Mouse (Mus musculus) liver, embryonic 14.5 days (tissue): ENCODE results near the gene Paqr7. TPM values are rescaled to one million over a fixed set of nuclear protein-coding genes. Genes with fewer than 3 reads are reported as not detected.

Source experiments
- ATAC-seq: fragments of 200-750 bp; cut with Nextera tagmentation; 2 replicates; pipeline ENCODE4 v1.8.0; 2017; ENCODE audit warnings: moderate number of reproducible peaks, mild to moderate bottlenecking, moderate library complexity; ENCODE audit not compliant: insufficient read depth
- DNase-seq, 3 experiments: peaks; one replicate each; pipeline ENCODE4 v3.0.0-alpha.2; 2012 to 2013; ENCODE audit warnings: low read depth in 3 of 3, low spot score in 3 of 3
- H3K27ac ChIP-seq: fragments of 300-500 bp; sonication (generic); 2 replicates; pipeline ENCODE4 v1.5.1; 2014; ENCODE audit warnings: moderate library complexity, mild to moderate bottlenecking, control low read depth, inconsistent platforms
- H3K27me3 ChIP-seq: fragments of 300-500 bp; sonication (generic); 2 replicates; pipeline ENCODE4 v1.6.1; 2014; ENCODE audit warnings: mild to moderate bottlenecking, low read length, moderate library complexity; ENCODE audit not compliant: control insufficient read depth, insufficient read depth
- H3K36me3 ChIP-seq: fragments of 300-500 bp; sonication (generic); replicated peaks from 2 replicates; pipeline ENCODE4 v1.6.1; 2014; ENCODE audit warnings: low read depth; ENCODE audit not compliant: control insufficient read depth, insufficient read depth
- H3K4me1 ChIP-seq, 2 experiments: fragments of 200-500 bp in 1 of 2; fragments of 300-500 bp in 1 of 2; sonication (generic) in 1 of 2; replicated peaks; 2 replicates each; pipeline ENCODE4 v1.6.1; 2012 to 2014; ENCODE audit warnings: antibody characterized with exemption in 1 of 2, inconsistent platforms in 1 of 2, low read length in 1 of 2; ENCODE audit not compliant: control insufficient read depth in 2 of 2, insufficient read depth in 2 of 2
- H3K4me2 ChIP-seq: fragments of 300-500 bp; sonication (generic); 2 replicates; pipeline ENCODE4 v1.6.1; 2014; ENCODE audit warnings: low read depth, mild to moderate bottlenecking, control low read depth, moderate library complexity
- H3K4me3 ChIP-seq, 2 experiments: fragments of 200-500 bp in 1 of 2; fragments of 300-500 bp in 1 of 2; sonication (generic) in 1 of 2; 2 replicates each; pipeline ENCODE4 v1.5.1; 2012 to 2014; ENCODE audit warnings: low read depth in 2 of 2, low read length in 2 of 2, mild to moderate bottlenecking in 2 of 2, control low read depth in 1 of 2, inconsistent platforms in 1 of 2, moderate library complexity in 1 of 2; ENCODE audit not compliant: insufficient read depth in 1 of 2
- H3K9ac ChIP-seq: fragments of 300-500 bp; sonication (generic); replicated peaks from 2 replicates; pipeline ENCODE4 v1.6.1; 2014; ENCODE audit warnings: mild to moderate bottlenecking, control low read depth, moderate library complexity
- H3K9me3 ChIP-seq: fragments of 300-500 bp; sonication (generic); 2 replicates; pipeline ENCODE4 v1.6.1; 2016; ENCODE audit warnings: low read length, mixed read lengths; ENCODE audit not compliant: control insufficient read depth
- CTCF ChIP-seq: IDR thresholded peaks from 2 replicates; pipeline ENCODE4 v1.5.1; 2016; ENCODE audit warnings: antibody characterized with exemption, low read depth, control low read depth
- EP300 ChIP-seq: IDR thresholded peaks from 2 replicates; pipeline ENCODE4 v1.6.1; 2016; ENCODE audit warnings: antibody characterized with exemption, low read depth
- WGBS: fragments of 180-500 bp; shearing (Covaris S2); extraction: QIAGEN DNeasy Blood & Tissue Kit; methylation state at CpG from one replicate; pipeline ENCODE4 v1.1.7; 2014; ENCODE audit not compliant: insufficient replicate concordance; 5-methylcytosine and 5-hydroxymethylcytosine counted together
- polyA plus RNA-seq, 2 experiments: library from polyadenylated mRNA; depleted of rRNA in 1 of 2; stranded (reverse) in 1 of 2; unstranded in 1 of 2; fragments of >200 nt; fragmentation: Nextera tagmentation in 1 of 2; extraction: Ambion mirVana in 1 of 2; gene quantifications; 2 replicates each; pipeline versions ENCODE4 v1.2.1 to v1.2.3; 2012 to 2014

Paqr7 gene
- polyA plus RNA-seq, 2 experiments = 1.9 to 4.1 TPM

DNA sequence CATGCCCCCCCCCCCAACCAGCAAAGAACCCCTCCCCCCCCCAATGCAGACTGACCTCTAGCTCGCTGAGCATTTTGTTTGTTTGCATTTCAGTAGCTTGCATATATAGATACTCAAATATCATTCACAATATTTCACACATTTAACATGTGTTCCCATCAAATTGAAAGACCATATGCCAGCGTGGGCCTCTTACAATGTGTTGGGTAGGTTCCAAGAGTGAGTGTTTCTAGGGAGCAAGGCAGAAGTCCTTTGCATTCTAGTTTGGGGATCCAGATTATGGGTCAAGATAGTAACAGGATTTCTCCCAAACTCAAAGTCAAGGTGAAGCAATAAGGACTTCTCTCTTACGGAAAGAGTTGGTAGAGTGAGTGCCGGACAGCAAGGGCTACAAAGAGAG is 22.0 kb downstream of the Paqr7 start:
- ATAC-seq (no peak), DNase-seq (no peak)
- Histone ChIP-seq H3K27me3 (no peaks in the 10 kb centered on the region), H3K9me3 (no peaks in the 10 kb centered on the region), H3K4me3 (no peak overlapping the region), H3K4me1 (peaks cover 27 to 36% of the 10 kb centered on the region in 2 experiments), H3K9ac (no peak overlapping the region), H3K27ac (no peak overlapping the region), H3K4me2 (no peak overlapping the region), H3K36me3 (peaks cover 42% of the 10 kb centered on the region)
- WGBS = 84% methylated on average over 4 of the region's 4 CpGs
- TF ChIP-seq CTCF (no peak), EP300 (no peak)

- H3K9me3 ChIP-seq = no peaks in the 10 kb centered on the region
- no peak for DNase-seq
- no peak overlapping the region for H3K27ac ChIP-seq
- H3K4me1 ChIP-seq = peaks cover 21 to 28% of the 10 kb centered on the region in 2 experiments
- no peak overlapping the region for H3K4me3 ChIP-seq
- peaks cover 47% of the 10 kb centered on the region for H3K36me3 ChIP-seq
- no peak for ATAC-seq
- H3K9ac ChIP-seq = no peak overlapping the region
- H3K27me3 ChIP-seq = no peaks in the 10 kb centered on the region
- no peak overlapping the region for H3K4me2 ChIP-seq
- no peak for TF ChIP-seq EP300
- no peak for TF ChIP-seq CTCF
Observed at GRCm38 (mm10) chr4:134519281-134519680, 22.8 kb downstream of the Paqr7 start.

DNA sequence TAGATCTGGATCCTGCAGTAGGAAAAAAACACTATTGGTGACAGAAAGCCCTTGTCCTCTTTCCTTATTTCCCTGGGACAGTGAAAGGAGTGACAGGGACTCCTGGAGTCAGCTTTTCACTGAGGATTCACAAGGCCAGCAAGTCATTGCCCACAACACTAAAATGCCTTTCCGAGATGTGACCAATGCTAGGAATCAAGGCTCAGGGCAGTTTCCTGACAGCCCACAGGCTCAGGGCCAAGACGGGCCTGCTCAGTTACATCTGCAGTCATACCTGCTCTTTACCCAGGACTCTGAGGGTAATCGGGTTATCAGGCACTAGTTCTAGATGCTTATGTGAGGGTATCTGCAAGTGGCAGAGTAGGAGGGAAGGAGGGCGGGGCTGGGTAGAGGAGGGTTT is 26.9 kb downstream of the Paqr7 start:
- H3K36me3 ChIP-seq = peaks cover 80% of the 10 kb centered on the region
- 73% methylated on average over 4 of the region's 4 CpGs for WGBS
- H3K4me2 ChIP-seq = no peak overlapping the region
- H3K9ac ChIP-seq = no peak overlapping the region
- ATAC-seq (no peak), DNase-seq (no peak)
- no peaks in the 10 kb centered on the region for H3K9me3 ChIP-seq
- no peak overlapping the region for H3K4me3 ChIP-seq
- H3K4me1 ChIP-seq = no peaks in the 10 kb centered on the region
- no peaks in the 10 kb centered on the region for H3K27me3 ChIP-seq
- no peak overlapping the region for H3K27ac ChIP-seq
- TF ChIP-seq EP300 (no peak), CTCF (no peak)

DNA sequence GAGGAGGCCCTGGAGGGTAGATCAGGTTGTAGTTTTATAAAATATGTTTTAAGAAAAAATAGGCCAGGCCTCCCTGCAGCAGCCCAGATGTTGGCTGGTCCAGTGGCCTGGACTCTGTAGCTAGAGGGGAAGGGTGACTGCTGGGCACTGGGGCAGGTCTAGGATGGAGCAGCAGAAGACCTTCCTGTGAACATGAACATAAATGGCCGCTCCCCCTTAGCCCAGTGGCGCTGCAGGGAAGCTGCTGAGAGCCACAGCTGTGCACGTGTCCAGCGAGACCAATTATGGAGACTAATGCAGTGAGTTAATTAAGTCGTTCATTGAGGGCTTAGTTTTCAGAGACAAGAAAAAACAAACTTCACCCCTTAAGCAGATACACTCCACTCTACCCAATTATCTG is 29.3 kb downstream of the Paqr7 start:
- Histone ChIP-seq H3K27ac (no peak overlapping the region), H3K9ac (no peak overlapping the region), H3K4me2 (no peak overlapping the region), H3K4me1 (no peaks in the 10 kb centered on the region), H3K4me3 (no peak overlapping the region), H3K27me3 (no peaks in the 10 kb centered on the region), H3K9me3 (no peaks in the 10 kb centered on the region), H3K36me3 (peaks cover 76% of the 10 kb centered on the region)
- DNase-seq (no peak), ATAC-seq (no peak)
- TF ChIP-seq CTCF = no peak
- TF ChIP-seq EP300 = no peak
- WGBS = 53% methylated on average over 5 of the region's 5 CpGs

GRCm38 (mm10) chr4:134526220-134526619 is 29.7 kb downstream of the Paqr7 start:
- Histone ChIP-seq H3K4me2 (no peak overlapping the region), H3K4me1 (no peaks in the 10 kb centered on the region), H3K9me3 (no peaks in the 10 kb centered on the region), H3K27me3 (no peaks in the 10 kb centered on the region), H3K4me3 (no peak overlapping the region), H3K9ac (no peak overlapping the region), H3K36me3 (peaks cover 72% of the 10 kb centered on the region), H3K27ac (no peak overlapping the region)
- ATAC-seq = no peak
- TF ChIP-seq EP300 = no peak
- no peak for TF ChIP-seq CTCF
- DNase-seq = no peak
- 47% methylated on average over 5 of the region's 5 CpGs for WGBS

- H3K36me3 ChIP-seq = peaks cover 14% of the 10 kb centered on the region
- WGBS = 60% methylated on average over 4 of the region's 4 CpGs
- no peaks in the 10 kb centered on the region for H3K9me3 ChIP-seq
- H3K9ac ChIP-seq = no peak overlapping the region
- H3K4me1 ChIP-seq = peaks cover 21% of the 10 kb centered on the region in 2 experiments
- no peaks in the 10 kb centered on the region for H3K27me3 ChIP-seq
- no peak overlapping the region for H3K4me3 ChIP-seq
- H3K4me2 ChIP-seq = no peak overlapping the region; the same call in 1 of the 2 replicates
- DNase-seq = no peak
- no peak for ATAC-seq
- H3K27ac ChIP-seq = no peak overlapping the region
- TF ChIP-seq CTCF = no peak
- TF ChIP-seq EP300 = no peak
Observed at GRCm38 (mm10) chr4:134532928-134533327, 36.4 kb downstream of the Paqr7 start.
